Mouse (Mus musculus): ENCODE measurements around the gene Snta1. TPM values are rescaled to one million over a fixed set of nuclear protein-coding genes. Genes with fewer than 3 reads are reported as not detected.

Gene Snta1
- polyA plus RNA-seq (2012; rRNA removed): 40.8 and 51.8 TPM in 2 replicates

DNA sequence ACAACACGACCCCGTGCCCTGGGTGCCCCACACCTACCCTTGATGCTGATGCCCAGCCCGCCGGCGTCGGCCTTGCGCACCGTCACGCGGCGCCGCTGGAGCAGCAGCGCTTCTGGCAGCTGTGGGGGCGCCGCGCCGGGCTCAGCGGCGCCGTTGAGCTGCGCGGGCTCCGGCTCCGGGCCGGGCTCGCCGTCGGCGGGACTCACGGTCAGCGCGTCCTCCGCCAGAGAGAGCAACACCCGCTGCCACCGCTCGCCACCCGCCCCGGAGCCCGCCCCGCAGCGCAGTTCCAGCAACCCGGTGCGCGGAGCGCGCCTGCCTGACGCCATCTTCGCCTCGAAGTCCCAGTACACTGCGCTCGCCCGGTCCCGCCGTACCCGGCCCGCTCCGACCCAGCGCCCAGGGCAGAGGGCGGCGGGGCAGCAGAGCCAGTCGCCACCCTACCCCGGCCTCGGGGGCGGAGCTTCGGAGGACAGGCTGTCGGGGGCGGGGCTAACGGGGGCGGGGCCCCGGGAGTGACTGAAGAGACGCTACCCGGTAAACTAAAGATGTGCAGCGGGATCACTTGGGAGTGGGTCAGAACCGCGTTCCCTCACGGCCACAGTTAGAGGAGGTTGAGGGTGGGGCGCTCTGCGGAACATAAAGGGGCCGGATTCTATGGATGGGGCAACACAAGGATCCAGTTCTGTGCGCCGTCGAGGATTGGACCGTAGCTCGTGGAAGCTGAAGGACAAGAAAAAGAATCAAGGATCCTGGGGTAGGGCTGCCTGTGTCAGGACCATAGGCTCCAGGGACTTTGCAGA is at the start of gene Snta1:
Gene Snta1 (minus strand): TSS at position 457 of the 803 bp plus-strand sequence.
- DNase-seq (ENCODE audit: low read depth): no peak

DNA sequence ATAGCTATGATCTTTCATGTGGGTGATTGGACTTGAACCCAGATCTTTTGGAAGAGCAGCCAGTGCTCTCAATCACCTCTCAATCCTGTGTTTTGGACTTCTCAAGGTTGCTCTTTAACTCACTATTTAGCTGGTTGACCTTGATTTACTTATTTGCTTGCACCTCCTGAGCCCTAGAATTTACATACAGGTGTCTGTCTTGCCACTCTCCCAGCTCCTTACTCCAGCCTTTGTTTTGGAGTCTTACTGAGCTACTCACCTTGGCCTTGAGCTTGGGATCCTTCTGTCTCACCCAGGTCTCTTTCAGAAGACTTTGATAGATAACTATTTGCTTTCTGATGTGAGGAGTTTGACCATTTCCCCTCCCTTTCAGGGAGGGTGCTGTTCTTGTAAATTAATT is 48.7 kb upstream of the Snta1 start:
- no peak for DNase-seq (ENCODE audit: low read depth)

DNA sequence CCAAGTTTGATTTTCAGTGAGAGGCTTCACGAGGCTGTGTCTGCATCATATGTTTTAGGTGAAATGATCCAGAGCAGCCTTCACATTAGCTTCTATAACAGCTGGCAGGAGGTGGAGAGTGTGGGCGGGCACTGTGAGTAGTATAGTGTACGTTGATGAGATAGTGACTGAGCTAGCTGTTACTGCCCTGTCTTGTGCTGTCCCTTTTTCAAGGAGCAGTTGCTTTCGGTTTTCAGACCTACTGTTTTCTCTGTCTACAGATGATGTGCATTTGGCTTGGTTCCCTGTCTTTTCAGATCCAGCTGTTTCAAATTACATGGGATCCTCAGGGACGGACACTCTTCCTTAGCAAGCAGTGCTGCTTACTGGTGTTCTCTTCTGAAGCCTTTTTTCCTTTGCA is 47.9 kb upstream of the Snta1 start:
- no peak for DNase-seq (ENCODE audit: low read depth)

DNA sequence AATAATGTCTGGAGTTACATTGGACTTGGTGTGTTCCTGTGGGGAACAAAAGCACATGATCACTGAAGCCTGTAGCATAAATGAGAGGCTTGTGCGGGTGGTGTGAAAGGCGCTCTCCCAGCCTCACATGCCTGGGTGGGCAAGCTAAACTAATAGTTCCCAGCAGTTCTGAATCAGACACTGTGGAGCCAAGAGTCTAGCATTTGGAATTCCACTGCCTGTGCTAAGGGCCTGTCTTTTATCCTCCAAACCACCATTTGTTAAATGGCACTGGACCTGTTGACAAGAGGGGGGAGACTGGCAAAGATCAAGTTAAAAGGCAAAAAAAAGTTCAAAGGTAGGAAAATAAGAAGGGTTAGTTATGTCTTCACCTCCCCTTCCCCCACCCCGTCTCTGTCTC is 46.7 kb upstream of the Snta1 start:
- no peak for DNase-seq (ENCODE audit: low read depth)

DNA sequence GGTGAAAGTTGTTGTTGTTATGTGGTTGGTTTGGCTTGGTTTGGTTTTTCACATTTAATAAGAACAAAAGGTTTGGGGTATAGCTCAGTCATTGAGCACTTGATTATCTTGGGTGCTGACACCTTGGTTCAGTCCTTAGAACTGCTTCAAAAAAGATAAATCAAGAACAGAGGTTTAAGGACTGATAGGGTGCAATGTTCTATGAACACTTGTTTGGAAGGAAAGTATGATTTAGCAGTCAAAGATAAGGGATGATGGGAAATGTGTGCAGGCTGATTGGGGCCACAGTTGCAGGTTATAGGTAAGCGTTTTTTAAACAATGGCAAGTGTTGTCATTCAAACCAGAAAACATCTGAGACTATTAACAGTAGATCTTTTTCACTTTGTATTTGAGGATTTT is 46.2 kb upstream of the Snta1 start:
- no peak for DNase-seq (ENCODE audit: low read depth)

DNA sequence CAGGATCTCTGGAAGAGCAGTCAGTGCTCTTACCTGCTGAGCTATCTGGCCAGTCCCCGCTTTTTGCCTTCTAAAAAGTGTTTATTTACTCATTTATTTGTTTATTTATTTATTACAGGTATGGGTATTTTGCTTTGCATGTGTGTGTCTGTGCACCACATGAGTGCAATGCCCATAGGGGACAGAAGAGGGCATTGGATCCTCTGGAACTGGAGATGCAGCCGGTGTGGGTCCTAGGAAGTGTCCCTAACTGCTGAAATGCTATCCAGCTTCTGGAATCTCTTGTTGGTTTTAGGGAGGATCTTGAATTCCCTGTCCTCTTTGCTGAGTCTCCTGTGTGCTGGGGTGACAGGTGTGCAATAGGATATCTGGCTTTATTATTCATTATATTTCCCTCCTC is 45.1 kb upstream of the Snta1 start:
- no peak for DNase-seq (ENCODE audit: low read depth)

DNA sequence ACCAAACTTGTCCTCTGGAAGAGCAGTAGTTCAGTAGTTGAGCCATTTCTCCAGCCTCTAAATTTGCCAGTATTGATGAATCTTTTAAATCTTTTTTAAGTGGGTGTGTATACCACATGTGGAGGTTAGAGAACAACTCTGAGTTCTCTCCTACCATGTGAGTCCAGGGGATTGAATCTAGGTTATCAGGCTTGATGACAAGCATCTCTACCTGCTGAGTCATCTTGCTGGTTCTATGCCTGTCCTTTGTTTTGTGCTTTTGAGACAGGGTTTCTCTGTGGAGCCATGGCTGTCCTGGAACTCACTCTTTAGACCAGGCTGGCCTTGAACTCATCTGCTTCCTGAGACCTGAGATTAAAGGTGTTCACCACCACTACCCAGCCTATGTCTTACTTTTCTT is 40.7 kb upstream of the Snta1 start:
- DNase-seq (ENCODE audit: low read depth): no peak

DNA sequence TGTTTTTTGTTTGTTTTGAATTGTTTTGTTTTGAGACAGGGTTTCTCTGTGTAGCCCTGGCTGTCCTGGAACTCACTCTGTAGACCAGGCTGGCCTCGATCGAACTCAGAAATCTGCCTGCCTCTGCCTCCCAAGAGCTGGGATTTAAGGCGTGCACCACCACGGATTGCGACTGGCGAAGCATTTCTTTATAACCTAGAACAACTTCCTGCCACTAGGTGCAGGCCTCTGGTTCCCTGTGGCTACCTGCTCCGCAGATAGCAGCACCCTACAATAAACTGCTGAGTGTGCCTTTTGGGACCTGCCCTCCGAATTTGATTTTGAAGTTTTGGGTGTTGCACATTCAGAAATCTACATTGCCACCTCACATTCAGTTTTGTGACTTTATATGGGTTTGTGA is 39.9 kb upstream of the Snta1 start:
- no peak for DNase-seq (ENCODE audit: low read depth)

DNA sequence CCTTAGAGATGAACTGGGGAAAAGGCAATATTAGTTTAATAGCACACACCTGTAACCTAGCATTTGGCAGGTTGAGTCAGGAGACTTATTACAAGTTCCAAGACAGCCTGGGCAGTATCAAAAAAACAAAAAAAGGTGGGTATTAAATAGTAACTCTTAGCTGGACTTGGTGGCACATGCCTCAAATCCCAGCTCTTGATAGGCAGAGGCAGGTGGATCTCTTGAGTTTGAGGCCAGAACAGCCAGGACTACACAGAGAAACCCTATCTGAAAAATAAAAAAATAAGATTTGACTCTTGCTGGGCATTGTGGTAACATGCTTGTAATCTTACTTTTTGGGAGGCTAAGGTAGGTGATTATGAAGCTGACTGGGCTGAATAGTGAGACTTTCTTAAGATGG is 32.6 kb upstream of the Snta1 start:
- DNase-seq (ENCODE audit: low read depth): no peak

DNA sequence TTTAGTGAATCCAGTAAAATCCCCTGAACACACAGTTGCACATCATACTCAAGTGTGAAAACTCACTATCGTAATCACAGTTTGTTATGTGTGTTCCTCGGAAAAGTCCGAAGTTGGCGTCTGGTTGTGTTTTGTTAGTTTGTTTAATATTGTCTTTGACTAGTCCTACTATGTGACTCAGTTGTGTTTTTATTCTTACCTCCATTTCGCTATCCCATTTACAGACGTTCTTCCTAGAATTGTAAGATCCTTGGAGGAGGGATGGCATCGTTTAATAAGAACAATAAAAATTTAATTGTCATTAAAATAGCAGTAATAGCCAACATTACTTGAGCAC is 29.3 kb upstream of the Snta1 start:
- DNase-seq (ENCODE audit: low read depth): no peak

DNA sequence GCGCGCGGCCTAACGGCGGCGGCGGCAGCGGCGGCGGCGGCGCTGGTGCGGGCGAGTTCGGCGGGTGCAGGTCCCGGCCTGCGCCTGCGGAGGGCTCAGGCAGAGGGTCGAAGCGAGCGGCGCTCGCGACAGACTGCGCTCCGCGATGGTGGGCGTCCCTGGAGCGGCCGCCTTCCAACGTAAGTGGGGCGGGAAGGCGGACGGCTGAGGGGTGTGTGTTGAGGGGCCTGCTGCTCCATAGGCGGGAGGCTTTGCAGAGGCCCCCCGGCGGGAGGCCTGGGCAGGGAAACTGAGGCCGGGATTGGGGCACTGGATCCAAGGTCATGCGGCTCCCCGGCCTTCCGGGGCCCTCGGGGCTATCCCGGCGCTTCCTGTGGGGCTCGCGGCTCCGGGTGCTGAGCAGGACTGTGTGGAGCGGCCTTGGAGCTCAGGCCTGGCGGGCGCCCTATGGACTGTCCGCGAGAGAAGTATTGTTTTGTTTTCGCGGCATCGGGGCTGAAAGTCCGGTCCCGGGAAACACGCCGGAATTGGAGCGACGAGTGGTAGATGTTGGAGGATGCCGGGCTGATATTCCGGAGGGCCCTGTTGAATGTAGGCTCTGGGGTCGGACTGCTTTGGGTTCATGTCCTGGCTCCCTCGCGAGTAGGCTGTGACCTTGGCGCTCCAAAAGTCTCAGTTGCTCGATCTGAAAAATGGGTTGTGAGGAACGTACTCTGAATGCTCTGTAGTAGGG is 28.7 kb upstream of the Snta1 start, which contains the start of gene Cbfa2t2:
Gene Cbfa2t2 (plus strand): TSS at position 24 of the 733 bp plus-strand sequence.
- DNase-seq (ENCODE audit: low read depth): no peak

DNA sequence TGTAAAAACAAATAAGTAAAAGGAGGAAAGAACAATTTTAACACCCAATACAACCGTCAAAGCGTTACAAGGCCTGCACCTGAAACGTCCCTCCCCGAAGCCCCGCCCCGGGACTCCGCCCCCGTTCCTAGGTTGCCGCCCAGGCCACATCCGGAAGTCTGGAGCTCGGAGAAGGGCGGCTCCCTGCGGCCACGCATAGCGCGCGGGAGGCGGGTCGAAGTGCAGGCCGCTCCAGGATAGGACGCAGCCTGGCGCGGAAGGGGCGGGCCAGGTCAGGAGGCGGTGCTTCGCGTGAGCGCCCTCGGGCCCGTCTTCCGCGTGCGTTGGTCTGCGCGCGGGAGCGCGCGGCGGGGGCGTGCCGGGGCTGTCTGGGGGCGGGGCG is 28.2 kb upstream of the Snta1 start:
- DNase-seq (ENCODE audit: low read depth): peak; percentile 71

DNA sequence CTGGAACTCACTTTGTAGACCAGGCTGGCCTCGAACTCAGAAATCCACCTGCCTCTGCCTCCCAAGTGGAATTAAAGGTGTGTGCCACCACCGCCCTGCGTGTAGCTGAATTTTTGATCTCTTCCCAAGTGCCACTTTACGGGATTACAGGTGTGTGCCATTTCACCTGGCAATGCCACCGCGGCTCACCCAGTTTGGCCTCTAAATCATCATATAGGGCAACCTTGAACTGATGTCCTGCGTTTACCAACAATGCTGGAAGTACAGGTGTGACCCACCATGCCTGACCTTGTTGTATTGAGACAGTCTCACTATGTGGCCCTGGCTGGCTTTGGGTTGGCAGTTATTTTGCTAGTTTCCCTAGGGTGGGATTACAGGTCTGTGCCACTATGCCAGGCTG is 26.8 kb upstream of the Snta1 start:
- no peak for DNase-seq (ENCODE audit: low read depth)

DNA sequence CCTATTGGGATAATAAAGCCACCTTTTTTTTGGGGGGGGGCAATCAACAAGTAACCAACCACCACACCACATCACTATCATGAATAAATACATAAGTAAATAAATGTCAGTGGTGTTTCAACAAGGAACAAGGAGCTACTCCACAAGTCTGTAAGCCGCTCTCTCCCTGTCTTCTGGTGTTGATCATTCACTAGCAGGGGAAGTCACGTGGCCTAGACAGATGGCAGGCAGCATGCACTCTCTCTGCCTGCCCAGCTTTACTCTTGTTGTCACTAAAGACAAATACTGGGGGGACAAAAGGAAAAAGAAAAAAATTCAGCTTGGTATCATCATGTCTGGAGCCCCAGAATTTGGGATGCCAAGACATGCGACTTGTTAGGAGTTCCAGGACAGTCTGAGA is 25.5 kb upstream of the Snta1 start:
- DNase-seq (ENCODE audit: low read depth): no peak

DNA sequence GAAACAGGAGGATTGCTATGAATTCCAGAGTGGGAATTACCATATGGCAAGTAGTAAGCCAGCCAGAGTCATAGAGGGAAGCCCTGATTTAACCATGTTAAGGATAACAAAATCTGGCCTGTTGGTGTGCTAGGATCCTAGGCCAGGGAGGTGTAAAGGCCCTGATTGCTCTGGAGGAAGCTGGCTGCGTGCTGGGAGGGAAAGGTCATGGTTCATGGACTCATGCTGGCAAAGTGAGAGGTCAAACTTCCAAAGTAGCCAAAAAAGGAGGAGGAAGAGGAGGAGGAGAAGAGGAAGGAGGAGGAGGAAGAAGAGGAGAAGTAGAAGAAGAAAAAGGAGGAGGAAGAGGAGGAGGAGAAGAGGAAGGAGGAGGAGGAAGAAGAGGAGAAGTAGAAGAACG is 24.8 kb upstream of the Snta1 start:
- no peak for DNase-seq (ENCODE audit: low read depth)

DNA sequence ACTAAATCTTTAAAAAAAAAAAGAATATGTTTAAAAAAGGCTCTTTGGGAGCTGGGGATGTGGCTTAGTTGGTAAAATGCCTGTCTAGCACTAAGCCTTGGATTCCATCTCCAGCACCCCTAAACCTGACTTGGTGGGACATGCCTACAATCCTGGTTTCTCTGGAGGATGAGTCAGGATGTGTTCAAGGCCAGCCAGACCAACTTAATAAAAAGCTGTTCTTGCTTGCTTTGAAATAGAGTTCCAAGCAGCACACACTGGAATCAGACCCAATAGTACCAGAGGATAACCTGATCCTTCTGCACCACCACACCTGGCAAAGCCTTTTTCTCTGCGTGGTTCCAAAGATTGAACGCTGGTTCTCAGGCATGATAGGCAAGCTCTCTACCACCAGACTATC is 22.7 kb upstream of the Snta1 start:
- DNase-seq (ENCODE audit: low read depth): no peak

DNA sequence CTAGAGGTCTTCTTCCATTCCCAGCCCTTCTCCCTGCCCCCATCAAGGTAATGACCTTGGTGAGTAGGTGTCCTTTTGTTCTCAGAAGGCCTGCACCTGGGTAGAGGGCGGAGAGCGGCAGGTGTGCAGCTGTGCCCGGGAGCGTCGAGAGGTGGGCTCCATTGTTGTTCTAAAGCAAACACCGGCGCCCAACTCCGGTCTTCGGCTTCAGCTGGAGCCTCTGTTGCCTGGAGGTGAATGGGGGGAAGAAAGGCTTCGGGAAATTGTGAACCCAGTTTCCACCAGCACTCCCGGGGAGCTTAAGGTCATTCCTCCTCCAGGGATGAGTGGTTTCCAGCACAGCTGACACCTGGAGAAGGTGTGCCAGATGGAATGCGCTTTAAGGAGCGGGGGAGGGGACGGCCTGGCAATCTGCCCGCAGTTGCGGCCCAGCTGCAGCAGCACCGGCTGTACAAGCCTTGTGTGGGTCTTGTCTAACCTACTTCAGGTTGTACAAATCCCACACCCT is 20.0 kb upstream of the Snta1 start:
- DNase-seq (ENCODE audit: low read depth): no peak

DNA sequence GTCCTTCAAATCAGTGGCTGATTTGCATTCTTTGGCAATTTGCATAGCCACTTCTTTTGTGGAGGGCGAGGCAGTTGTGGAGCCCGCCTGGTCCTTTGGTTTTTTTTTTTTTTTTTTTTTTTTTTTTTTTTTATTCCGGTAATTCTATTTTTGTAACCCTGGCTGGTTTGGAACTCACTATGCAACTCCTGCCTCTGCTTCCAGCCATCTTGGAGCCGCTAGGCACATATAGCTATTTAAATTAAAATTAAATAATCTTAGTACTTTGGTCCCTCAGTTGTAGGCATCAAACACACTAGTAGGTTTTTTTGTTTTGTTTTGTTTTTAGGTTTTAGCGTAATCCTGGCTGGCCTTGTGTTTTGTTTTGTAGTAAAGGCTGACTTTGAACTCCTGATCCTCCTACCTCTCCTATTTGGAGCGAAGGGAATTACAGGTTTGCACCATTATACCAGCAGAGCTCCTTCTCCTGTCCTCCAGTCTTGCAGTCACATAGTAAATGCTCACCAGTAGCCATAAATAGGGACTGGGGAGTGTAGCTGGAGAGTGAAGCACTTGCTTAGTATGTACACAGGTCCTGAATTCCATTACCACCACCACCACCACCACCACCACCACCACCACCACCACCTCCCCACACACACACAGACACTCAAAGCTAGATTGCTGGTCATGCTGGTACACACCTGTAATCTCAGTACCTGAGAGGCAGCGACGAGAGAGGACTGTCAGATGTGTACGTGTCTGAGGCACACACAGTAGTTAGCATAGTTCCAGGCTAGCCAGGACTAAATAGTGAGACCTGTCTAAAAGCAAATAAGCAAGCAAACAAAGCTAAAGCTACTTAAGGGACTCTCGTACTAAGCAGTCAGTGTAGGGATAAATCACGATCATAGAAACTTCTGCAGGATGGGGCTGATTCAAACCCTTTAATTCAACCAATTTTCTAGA is 19.3 kb upstream of the Snta1 start:
- DNase-seq (ENCODE audit: low read depth): no peak

DNA sequence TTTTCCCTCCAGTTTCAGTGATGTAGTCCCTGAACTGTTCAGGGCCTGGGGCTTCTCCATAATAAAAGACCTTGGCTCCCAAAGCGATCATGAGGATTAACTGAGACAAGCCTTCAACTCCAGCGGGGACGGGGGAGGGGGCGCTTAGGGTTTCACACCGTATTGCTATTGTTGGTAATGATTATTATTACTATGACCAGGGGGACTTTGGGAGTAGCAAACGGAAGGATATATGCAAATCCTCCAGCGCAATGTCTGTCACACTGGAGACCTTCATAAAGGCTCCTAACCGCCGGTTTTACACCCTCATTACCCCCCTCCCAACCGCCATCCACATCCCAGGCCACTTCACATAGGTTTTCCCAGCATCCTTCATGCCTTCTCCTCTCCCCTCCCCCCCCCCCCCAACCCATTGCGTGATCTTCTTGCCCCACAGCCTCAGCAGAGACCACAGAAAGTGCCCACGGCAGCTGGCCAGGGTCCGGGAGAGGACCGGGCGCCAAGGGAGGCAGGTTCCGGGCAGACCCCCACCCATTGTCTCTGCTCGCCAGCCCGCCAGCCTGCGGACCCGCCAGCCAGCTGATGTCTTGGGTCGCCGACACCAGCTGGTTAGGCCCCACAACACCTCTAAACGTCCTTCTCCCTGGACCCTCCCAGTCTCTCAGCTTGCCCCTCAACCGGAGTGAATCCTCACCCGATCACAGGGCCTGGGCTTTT is 18.4 kb upstream of the Snta1 start:
- no peak for DNase-seq (ENCODE audit: low read depth)

DNA sequence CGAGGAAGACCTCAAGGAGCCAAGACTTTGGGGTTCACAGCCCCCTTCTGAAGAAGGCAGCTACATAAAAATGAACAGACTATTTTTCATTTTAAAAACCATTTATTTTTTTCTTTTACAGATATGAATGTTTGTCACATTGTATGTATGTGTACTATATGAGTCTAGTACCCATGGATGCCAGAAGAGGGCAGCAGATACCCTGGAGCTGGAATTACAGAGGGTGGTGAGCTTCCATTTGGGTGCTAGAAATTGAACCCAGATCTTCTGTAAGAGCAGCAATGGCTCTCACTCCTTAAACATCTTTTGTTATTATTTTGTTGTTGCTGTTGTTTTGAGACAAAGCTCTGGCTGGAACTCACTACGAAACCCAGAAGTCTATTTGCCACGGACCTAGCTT is 17.6 kb upstream of the Snta1 start:
- DNase-seq (ENCODE audit: low read depth): no peak

DNA sequence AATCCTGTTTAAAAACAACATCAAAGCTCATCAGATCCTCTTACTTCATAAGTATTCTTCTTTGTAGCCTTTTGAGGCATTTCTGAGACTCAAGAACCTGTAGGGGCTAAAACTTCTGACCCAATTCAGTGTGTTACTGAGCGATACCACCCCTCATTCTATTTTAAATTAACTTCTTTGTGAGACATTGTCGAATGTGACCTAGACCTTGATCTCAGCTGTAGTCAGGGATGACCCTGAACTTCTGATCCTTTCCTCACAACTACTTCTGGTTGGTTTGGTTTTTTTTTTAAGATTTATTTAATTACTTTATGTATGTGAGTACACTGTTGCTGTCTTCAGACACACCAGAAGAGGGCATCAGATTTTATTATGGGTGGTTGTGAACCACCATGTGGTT is 15.6 kb upstream of the Snta1 start:
- no peak for DNase-seq (ENCODE audit: low read depth)

DNA sequence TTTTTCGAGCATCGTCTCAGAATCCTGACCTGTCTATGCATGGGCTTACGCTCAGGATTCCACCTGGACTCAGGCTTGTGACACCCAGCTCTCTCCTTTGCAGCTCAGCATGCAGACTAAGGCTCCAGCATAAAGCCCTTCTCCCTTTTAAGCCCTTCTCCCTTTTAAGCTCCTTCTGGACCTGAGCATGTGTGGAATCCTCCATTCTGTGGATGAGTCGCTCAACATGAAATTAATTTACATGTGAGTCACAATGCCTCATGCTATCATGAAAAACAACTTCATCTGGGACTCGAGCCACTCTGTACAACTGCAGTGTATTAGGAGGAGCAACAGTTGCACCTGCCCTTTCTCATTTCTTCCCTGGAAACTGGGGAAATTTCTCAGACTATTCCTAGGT is 14.3 kb upstream of the Snta1 start:
- no peak for DNase-seq (ENCODE audit: low read depth)
